Mouse (Mus musculus): ENCODE measurements around the gene Ric8a.

DNA sequence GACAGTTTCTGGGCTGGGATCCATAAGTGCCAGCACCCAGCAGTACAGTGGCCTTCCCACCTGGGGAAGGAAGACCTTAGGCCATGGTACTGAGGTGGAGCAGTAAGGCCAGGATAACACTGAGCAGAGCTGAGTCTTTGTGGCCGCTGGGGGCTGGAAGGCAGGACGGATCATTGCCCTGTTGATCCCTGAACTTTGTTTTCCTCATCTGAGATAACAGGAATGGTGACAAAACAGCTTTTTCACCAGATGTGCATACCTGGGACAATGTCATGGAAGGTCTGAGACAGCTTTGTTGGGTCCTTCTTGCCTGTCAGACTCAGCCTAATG lies 21.0 kb upstream of the Ric8a start:
- TF ChIP-seq CTCF (IDR thresholded peaks at IDR 0.05; ENCODE audit: extremely low read depth, insufficient read depth, low read length) (no peak), POLR2A (IDR thresholded peaks at IDR 0.05; ENCODE audit: extremely low read depth, insufficient read depth, low read length) (no peak)
